Mouse (Mus musculus) thymus, adult 2 months (tissue): ENCODE results near the gene Fgfr2.

Source experiments
- CTCF ChIP-seq: fragments of 200-500 bp; IDR thresholded peaks from 2 replicates; pipeline ENCODE4 v1.5.1; 2012; ENCODE audit warnings: mild to moderate bottlenecking, control low read depth, low read length, moderate library complexity, borderline replicate concordance; ENCODE audit not compliant: control insufficient read depth, poor library complexity, insufficient read depth; ENCODE audit errors: extremely low read depth
- POLR2A ChIP-seq: fragments of 200-500 bp; IDR thresholded peaks from 2 replicates; pipeline ENCODE4 v1.6.1; 2012; ENCODE audit warnings: mild to moderate bottlenecking, low read length, control low read depth, moderate library complexity; ENCODE audit not compliant: control insufficient read depth, poor library complexity, insufficient read depth; ENCODE audit errors: extremely low read depth

DNA sequence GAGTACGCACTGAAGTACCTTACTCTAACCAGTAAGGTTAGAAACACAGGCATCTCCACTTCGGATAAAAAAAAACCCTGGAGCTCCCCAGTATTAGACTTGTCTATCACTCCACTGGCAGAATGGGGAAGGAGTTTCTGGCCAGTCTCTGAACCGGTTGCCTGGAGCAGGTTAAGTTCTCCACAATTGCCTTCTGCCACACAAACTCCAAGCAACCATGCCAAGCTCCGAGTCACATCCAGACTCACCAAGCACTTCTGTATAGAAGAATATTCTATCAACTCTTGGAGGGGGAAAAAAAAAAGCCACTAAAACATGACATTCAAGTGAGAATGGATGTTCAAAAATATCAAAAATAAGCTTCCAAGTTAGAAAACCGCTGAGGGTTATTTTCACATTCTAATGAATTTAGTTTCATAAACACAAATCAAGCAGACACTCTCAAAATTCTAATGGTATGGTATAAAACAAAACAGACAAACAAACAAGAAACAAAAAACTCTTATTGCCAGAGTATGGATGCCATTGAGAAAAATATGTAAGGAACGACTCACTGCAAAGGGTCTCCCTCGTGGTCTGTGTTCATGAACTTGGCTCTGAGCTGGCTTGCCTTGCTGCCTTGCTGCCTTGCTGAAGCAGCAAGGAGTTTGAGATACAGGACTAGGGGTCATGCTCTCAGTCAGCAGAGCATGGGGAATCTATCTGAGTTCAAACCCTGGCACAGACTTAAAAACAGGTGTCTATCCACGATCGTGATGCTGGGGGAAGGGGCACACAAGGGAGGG, 28.2 kb downstream of the Fgfr2 start:
- TF ChIP-seq CTCF, result no peak
- TF ChIP-seq POLR2A, result no peak
